ENCODE assay signal across 30 mouse cellular contexts in genomic region chr5:144931841-144932240, GRCm38 (mm10). TPM values are rescaled to one million over a fixed set of nuclear protein-coding genes. Genes with fewer than 3 reads are reported as not detected.
DNase-seq lines count a peak whose midpoint lies in the region; ATAC-seq and TF ChIP-seq lines count a peak whose summit lies in the region.
"Had no signal": no experiment of that assay in that cellular context is flagged by ENCODE, and none has a peak within 500 bp of the region (broad histone marks: within the 10 kb centered on the region; RNA-seq: fewer than 3 reads in every experiment).

No protein-coding gene starts in this region.

- H3K9ac ChIP-seq in liver, postnatal 0 days (replicated peaks) = no peak overlapping the region
- H3K9ac ChIP-seq: forebrain, embryonic 12.5 days; hindbrain, embryonic 12.5 days; intestine, embryonic 15.5 days; liver, embryonic 14.5 days; lung, embryonic 14.5 days; midbrain, embryonic 12.5 days; neural tube, embryonic 12.5 days had no signal

- TF ChIP-seq POLR2A in kidney, adult 2 months (IDR thresholded peaks at IDR 0.05; ENCODE audit: low read depth, low read length) = no peak

- no peaks in the 10 kb centered on the region for H3K27me3 ChIP-seq in kidney, adult 2 months (replicated peaks; ENCODE audit: control insufficient read depth, insufficient read depth, low read length)
- H3K27me3 ChIP-seq in liver, postnatal 0 days (ENCODE audit: insufficient read depth, low read length) = no peaks in the 10 kb centered on the region
- H3K27me3 ChIP-seq: forebrain, embryonic 12.5 days; hindbrain, embryonic 12.5 days; intestine, embryonic 15.5 days; midbrain, embryonic 12.5 days; neural tube, embryonic 12.5 days had no signal

- DNase-seq in kidney, adult 2 months = peak; percentile 35
- DNase-seq in kidney, adult 18-20 months = no peak
- DNase-seq in Muller cell, postnatal 12 days (ENCODE audit: inconsistent ontology term) = peak; percentile 62
- DNase-seq in adrenal gland, postnatal 10 days = peak; percentile 37
- DNase-seq in layer of hippocampus, postnatal 10 days (ENCODE audit: low spot score in 2 of 2) = no peak
- DNase-seq in liver, postnatal 0 days = no peak
- DNase-seq in urinary bladder, postnatal 25 days (ENCODE audit: low spot score) = no peak
- DNase-seq: B cell, adult 2 months; cerebellum, adult 18-20 months; cerebellum, postnatal 10 days; gastrocnemius, postnatal 25 days; heart, adult 18-20 months; heart, postnatal 36 days; left cerebral cortex, postnatal 4 days; lung, embryonic 14.5 days; right cerebral cortex, postnatal 4 days; thymus, postnatal 4 days had no signal

- no peak for TF ChIP-seq EP300 in liver, postnatal 0 days (IDR thresholded peaks at IDR 0.05; ENCODE audit: low read depth)

- H3K9me3 ChIP-seq in liver, postnatal 0 days (ENCODE audit: low read length) = no peaks in the 10 kb centered on the region
- H3K9me3 ChIP-seq: forebrain, embryonic 12.5 days; hindbrain, embryonic 12.5 days; intestine, embryonic 15.5 days; midbrain, embryonic 12.5 days; neural tube, embryonic 12.5 days had no signal

- WGBS in kidney, adult 2 months = 44% methylated on average over 5 of the region's 5 CpGs
- WGBS in liver, postnatal 0 days (ENCODE audit: insufficient replicate concordance) = 58% methylated on average over 5 of the region's 5 CpGs

- no peaks in the 10 kb centered on the region for H3K36me3 ChIP-seq in kidney, adult 2 months (ENCODE audit: control insufficient read depth, insufficient read depth, low read length)
- H3K36me3 ChIP-seq in liver, postnatal 0 days (replicated peaks; ENCODE audit: insufficient read depth, low read length) = no peaks in the 10 kb centered on the region
- H3K36me3 ChIP-seq: forebrain, embryonic 12.5 days; hindbrain, embryonic 12.5 days; intestine, embryonic 15.5 days; midbrain, embryonic 12.5 days; neural tube, embryonic 12.5 days had no signal

- H3K4me1 ChIP-seq in kidney, adult 2 months (ENCODE audit: control insufficient read depth, insufficient read depth, low read length) = peaks cover 23% of the 10 kb centered on the region
- no peaks in the 10 kb centered on the region; the same call in 1 of the 2 replicates for H3K4me1 ChIP-seq in liver, postnatal 0 days (ENCODE audit: insufficient read depth)

- no peak overlapping the region for H3K27ac ChIP-seq in kidney, adult 2 months (ENCODE audit: insufficient read depth, low read depth, low read length)
- no peak overlapping the region for H3K27ac ChIP-seq in liver, postnatal 0 days (ENCODE audit: low read depth)
- H3K27ac ChIP-seq: forebrain, embryonic 12.5 days; hindbrain, embryonic 12.5 days; hindbrain, postnatal 0 days; intestine, embryonic 15.5 days; kidney, postnatal 0 days; liver, embryonic 14.5 days; midbrain, embryonic 12.5 days; neural tube, embryonic 12.5 days; stomach, postnatal 0 days had no signal

- no peak for TF ChIP-seq CTCF in kidney, adult 2 months (conservative IDR thresholded peaks at IDR 0.05; ENCODE audit: insufficient read depth, insufficient read length, low read depth, low read length)
- no peak for TF ChIP-seq CTCF in liver, postnatal 0 days (IDR thresholded peaks at IDR 0.05; ENCODE audit: low read depth)

- ATAC-seq in common myeloid progenitor, adult 5-6 weeks (replicated peaks; ENCODE audit: low read depth, poor library complexity, severe bottlenecking) = 0 out of 2 replicates have a peak, but pooled peaks have one; percentile 25
- ATAC-seq in liver, postnatal 0 days = no peak
- ATAC-seq: activated CD4-positive, CD25-positive, alpha-beta regulatory T cell, adult 4 months; hindbrain, postnatal 0 days; intestine, embryonic 15.5 days had no signal

- no peak overlapping the region for H3K4me2 ChIP-seq in liver, postnatal 0 days (ENCODE audit: low read depth, low read length)
- H3K4me2 ChIP-seq: forebrain, embryonic 12.5 days; heart, embryonic 11.5 days; hindbrain, embryonic 12.5 days; intestine, embryonic 15.5 days; lung, embryonic 14.5 days; midbrain, embryonic 12.5 days; neural tube, embryonic 12.5 days had no signal

- H3K4me3 ChIP-seq in kidney, adult 2 months (ENCODE audit: insufficient read depth, low read depth, low read length) = no peak overlapping the region
- no peak overlapping the region for H3K4me3 ChIP-seq in liver, postnatal 0 days (ENCODE audit: low read depth, low read length)
- H3K4me3 ChIP-seq: forebrain, embryonic 12.5 days; hindbrain, embryonic 12.5 days; intestine, embryonic 15.5 days; midbrain, embryonic 12.5 days; myocyte; neural tube, embryonic 12.5 days had no signal

RNA-seq across cellular contexts. Expression of gene Smurf1, which starts 33.8 kb away (rescaled TPM):
- 14.4 and 16.1 TPM in 2 replicates for polyA plus RNA-seq in kidney, adult 2 months (2012; rRNA removed)
- 10 to 100 TPM; 20.6 to 23.4 TPM for total RNA-seq in adrenal gland, postnatal 10 days (2021)
- total RNA-seq in common myeloid progenitor, adult 5-6 weeks (2017) = 3.1 and 4.4 TPM in 2 replicates
- 10 to 100 TPM; 41.9 to 42.3 TPM for total RNA-seq in layer of hippocampus, postnatal 10 days (2021)
- 2.1 and 2.2 TPM in 2 replicates for polyA plus RNA-seq in liver, postnatal 0 days (2015; fragmentation: Nextera tagmentation; extraction: Ambion mirVana)

Comparison
In these comparisons a context has a peak if more than half of its experiments do, and no peak if none do; other contexts are left out.
1. DNase-seq: peak in kidney, adult 2 months (single experiment), Muller cell, postnatal 12 days (single experiment) and adrenal gland, postnatal 10 days (single experiment); none in kidney, adult 18-20 months (single experiment), layer of hippocampus, postnatal 10 days (0 of 2), liver, postnatal 0 days (single experiment) and urinary bladder, postnatal 25 days (single experiment).